Mouse (Mus musculus) neural tube, embryonic 10.5 days (tissue): ENCODE data around the gene Senp6.
"Not testable (repeated sequence)": the region's sequence is repeated elsewhere in the genome, so short reads cannot be mapped to it uniquely, and the experiment has no call there.

Experiments
- DNase-seq: peaks from one replicate; pipeline ENCODE4 v3.0.0-alpha.2; 2017; ENCODE audit warnings: low spot score; ENCODE audit errors: extremely low spot score

Senp6 gene

DNA sequence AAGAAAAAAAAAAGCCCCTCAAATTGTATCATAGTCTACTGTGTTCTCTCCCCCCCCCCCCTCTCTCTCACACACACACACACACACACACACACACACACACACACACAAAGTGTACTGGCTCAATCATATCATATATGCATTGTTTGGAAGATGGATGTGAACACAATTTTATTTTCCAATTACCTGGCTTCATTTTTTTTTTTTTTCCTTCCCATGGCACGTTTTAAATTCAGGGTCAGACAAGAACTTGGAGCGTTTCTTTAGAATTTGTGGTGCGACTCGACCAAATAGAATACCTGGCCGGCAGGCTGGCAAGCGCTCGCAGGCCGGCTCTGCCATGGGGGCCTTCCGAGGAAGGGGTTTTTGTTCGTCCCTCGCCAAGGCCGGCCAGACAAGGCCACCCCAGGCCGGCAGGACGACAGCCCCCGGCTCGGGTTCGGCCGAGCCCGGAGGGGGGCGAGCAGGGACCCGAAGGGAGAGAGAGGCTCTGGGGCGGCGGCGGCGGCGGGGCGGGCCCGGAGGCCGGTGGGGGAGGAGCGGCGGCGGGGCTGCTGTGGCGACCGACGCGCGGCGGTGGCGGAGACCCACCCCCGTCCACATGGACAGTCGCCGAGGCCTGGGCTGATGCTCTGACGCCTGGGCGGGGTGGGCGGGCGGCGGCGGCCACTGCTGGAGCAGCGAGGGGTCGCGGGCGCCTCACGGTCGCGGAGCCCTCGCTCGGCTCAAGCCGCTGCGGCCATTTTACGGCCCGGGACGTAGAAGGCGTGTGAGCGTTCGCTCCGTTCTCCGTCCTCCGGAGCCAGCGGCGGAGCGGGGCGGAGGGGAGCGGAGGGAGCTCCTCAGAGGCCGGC lies at the start of gene Senp6:
Gene Senp6, plus strand, starts transcription at position 537 of the 854 bp plus-strand sequence.
- DNase-seq = no peak

DNA sequence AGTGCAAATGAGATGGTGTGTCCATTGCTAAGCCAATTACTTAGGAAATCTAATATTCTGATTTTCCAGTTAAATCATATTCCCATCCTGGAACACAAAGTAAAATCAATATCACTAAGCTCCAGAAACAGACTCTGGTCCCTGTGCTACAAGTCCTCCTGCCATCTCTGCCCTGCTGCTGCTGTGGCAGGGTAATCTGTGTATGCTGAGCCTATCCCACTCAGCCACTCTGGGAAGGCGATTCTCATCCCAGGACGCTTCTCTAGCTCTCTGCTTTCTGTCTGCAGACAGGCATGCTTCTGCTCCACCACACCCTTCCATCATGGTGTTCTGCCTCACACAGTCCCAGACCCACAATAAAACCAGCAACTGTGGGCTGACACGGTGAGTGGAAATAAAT lies 46.3 kb upstream of the Senp6 start:
- no peak for DNase-seq

GRCm38 (mm10) chr9:80021648-80022047 lies 45.1 kb upstream of the Senp6 start:
- no peak for DNase-seq

GRCm38 (mm10) chr9:80022821-80023220 lies 43.9 kb upstream of the Senp6 start:
- DNase-seq = no peak

DNA sequence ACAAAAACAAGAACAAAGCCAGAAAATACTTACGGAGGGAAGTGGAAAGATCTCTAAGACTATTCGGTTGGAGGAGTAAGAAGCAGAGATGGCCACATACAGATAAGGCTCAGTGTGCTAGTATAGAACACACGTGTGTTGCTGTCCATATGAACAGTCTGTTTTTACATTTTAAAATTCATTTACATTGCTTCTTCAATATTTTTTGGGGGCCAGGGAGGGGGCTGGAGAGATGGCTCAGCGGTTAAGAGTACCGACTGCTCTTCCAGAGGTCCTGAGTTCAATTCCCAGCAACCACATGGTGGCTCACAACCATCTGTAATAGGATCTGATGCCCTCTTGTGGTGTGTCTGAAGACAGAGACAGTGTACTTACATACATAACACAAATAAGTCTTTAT lies 41.4 kb upstream of the Senp6 start:
- not testable (repeated sequence) for DNase-seq

GRCm38 (mm10) chr9:80026017-80026416 lies 40.7 kb upstream of the Senp6 start:
- peak; percentile 56 for DNase-seq

DNA sequence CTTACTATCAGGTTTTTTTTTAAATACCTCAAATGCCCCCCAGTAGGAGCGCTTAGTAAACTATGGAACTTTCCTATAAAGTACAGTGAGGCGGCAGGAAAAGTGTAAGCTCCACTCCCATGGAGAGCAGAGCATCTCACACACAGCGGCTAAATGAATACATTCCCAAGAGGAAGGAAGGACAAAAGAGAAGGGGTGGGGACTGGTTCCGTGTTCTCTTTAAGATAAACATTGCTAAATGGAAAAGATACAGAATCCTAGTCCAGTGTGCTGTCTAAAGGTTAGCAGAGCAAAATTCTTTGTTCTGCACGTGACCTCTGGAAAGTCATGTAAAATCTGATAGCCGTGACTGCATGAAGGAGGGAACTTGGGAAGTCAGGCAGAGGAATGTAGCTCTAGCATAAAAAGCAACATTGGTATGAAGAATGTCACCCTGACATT lies 40.1 kb upstream of the Senp6 start:
- DNase-seq = no peak

GRCm38 (mm10) chr9:80037262-80037996 lies 29.3 kb upstream of the Senp6 start:
- no peak for DNase-seq

- no peak for DNase-seq
Observed at GRCm38 (mm10) chr9:80037997-80038383, 28.7 kb upstream of the Senp6 start.

DNA sequence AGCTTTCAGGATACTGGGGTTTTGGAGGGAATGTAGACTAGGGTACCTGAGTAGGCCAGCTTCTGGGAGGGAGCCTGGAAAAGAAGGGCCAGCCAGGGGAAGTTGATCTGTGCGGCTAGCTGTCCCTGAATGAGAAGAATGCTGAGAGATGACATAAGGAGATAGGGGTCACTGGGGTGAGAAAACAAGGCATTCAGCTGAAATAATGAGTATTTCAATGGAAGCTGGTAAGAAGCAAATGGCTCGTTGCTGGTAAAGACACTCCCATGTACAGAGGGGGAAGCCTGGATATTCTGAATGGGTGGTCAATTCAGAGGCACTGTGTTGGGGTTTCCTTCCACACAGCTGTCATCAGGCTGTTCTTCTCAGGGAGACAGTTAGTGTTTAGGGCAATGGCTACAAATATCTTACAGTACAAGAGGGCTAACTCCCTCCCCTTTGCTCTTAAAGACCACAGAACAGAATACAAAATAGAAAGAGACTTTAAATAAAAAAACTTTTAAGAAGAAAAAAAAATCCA lies 27.3 kb upstream of the Senp6 start:
- DNase-seq = no peak

DNA sequence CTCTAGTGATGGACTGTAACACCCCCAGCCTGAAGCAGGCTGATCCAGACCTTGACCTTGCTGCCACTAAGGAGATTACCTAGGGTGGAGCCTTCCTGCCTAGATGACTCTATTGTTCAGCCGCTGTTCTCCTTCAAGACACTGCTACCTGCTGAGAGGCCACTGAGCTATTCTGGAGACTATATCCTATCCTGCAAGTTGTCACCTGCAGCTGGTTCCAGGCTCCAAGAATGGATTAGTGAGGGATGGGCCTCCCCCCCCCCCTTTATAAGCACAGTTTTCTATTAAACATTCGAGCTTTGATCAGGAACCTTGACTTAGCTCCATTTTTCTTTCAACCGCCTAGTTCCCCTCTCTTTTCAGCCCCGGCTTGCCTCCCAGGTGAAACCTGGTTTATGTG lies 22.4 kb upstream of the Senp6 start:
- DNase-seq = not testable (repeated sequence)

DNA sequence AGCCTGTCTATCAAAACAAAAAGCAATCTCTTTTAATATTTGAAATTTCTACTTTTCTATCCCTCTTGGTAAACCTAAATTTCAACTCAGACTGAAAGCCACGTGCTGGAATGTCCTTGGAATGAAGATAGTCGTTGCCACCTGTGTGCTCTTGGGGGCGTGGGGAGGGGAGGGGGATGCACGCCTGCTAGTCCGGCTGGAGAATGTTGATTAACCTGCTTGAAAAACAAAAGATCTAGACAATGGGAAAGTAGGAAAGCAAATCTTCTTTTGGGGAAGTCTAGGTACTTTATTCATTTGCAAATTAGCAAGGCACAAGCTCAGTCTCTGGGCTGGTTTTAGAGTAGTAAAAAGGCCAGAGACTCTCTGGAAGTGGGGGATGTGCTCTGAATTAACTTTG lies 17.4 kb upstream of the Senp6 start:
- DNase-seq = not testable (repeated sequence)

DNA sequence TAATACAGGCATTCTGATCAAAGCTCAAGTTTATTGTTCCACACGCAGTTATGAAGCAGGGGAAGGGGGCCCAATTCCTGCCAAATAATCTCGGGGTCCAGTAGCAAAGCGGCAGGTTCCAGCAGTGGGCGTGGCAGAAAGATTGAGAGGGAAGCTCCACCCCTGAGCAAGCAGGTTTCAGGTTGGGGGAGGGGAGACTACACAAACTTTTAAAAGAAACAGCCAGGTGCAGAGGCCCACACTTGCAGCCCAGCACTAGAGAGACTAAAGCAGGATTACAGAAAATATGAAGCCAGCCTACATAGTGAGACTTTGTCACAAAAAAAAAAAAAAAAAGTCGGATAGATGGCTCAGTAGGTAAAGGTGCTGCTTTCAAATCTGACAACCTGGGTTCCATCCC lies 13.8 kb upstream of the Senp6 start:
- DNase-seq = no peak

- no peak for DNase-seq
Observed at GRCm38 (mm10) chr9:80057690-80058089, 9.0 kb upstream of the Senp6 start.

GRCm38 (mm10) chr9:80065495-80065894 lies 1.2 kb upstream of the Senp6 start:
- not testable (repeated sequence) for DNase-seq

DNA sequence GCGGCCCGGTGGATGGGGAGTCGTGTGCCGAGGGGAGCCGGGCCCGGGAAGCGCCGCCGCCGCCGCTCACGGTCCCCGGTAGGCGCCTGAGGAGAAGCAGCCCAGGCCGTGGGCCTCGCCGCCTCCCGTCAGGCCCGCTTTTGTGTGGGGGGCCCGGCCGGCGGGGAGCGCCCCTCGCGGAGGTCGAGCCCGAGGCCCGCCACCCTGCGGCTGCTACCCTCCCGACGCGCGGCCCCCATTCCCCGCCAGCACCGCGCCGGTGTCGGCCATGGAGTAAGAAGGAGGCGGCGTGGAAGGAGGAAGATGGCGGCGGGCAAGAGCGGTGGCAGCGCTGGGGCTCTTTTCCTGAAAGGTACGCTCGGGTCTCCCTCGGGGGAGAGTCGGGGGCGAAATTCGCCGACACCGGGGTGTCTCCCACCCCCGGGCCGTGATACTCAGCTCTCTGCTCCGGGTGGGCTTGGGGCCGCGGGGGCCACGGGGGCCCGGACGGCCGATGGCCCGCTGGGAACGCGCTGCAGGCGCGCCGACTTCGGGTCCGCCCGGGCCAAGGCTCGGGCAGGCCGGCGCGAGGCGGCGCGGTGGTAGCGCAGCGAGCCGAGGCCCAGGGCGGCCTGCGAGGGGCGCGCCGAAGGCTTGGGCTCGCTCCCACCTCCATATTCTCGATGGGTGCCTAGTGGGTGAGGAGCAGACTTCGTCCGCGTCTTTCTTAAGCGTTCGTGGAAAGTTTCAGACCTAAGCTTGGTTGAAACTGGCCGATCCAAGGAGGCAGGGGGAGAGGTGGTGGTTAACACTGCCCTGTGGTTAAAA lies 721 bp downstream of the Senp6 start:
- DNase-seq = peak; percentile 89

DNA sequence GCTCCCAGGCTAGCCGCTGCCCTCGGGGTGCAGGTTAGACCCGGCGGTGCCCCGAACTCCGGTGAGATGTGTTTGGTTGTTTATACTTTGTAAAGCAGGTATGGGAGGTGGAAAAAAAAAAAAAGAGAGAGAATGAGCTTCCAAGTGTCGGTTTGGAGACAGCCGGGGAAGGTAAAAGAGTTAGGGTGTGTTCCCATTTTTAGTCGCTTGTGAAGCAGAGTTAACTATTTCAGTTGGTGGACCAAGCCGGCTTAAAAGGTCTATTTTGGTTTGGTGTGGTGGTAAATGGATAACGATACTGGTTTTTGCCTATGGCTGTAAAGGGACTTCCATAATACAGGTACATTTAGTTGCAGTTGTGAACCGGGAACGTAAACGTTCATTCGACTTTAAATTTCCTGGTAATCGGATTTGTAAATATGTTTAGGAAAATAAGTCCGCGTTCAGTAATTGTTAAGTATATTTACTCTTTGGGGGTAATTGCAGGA lies 1.4 kb downstream of the Senp6 start:
- no peak for DNase-seq

DNA sequence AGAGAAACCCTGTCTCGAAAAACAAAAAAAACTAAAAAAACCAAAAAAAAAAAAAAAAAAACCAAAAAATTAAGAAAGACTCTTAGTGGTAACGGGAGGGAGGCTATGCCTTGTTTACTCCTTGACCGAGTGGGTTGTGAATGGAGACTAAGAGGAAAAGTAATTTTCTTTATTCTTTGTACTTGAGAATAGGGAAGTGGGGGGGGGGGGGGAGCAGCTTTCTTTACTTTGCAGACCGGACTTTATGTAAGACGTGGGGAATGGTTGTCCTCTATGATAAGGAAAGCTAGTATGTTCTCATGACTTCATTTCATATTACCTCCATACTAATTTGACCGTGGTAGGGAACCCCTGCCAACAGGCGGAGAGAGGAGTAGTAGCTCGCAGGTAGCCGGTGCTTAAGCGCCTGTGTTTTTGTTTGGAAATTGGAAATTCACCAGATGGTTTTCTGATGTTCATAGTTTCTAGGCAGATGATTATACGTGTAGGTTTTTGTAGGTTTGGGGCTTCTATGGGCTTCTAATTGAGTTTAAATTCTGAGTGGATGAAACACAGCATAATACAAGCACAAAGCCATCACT lies 2.1 kb downstream of the Senp6 start:
- DNase-seq = no peak

- DNase-seq = no peak
Observed at GRCm38 (mm10) chr9:80070026-80070425, 3.3 kb downstream of the Senp6 start.

DNA sequence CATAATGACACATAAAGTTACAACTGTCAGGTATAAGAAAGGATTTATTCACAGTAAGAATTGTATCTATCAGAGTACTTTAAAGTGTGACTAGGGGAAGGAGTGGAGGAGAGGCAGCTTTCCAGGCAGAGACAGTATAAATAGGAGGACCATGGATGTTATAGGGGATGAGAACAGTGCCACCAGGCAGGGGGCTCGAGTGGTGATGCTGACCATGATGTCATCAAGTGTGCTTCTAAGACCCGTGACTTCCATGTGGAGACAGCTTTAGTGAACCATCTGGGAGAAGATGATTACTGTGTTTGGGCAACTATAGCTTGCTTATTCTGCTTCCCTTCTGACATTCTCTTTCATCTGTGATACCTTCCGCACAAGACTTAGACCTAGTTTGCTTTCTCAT lies 4.9 kb downstream of the Senp6 start:
- no peak for DNase-seq

- DNase-seq = no peak
Observed at GRCm38 (mm10) chr9:80074067-80074466, 7.4 kb downstream of the Senp6 start.
